Mouse (Mus musculus) cortical plate, adult 2 months (tissue): ENCODE measurements around the gene Tcf7l1.
"Not testable (repeated sequence)": the region's sequence is repeated elsewhere in the genome, so short reads cannot be mapped to it uniquely, and the experiment has no call there.

Experiments
- CTCF ChIP-seq: fragments of 200-500 bp; IDR thresholded peaks from 2 replicates; pipeline ENCODE4 v1.5.1; 2011; ENCODE audit warnings: mild to moderate bottlenecking, control low read depth, low read length; ENCODE audit not compliant: insufficient read depth; ENCODE audit errors: extremely low read depth
- POLR2A ChIP-seq: fragments of 200-500 bp; IDR thresholded peaks from 2 replicates; pipeline ENCODE4 v1.6.1; 2011; ENCODE audit warnings: mild to moderate bottlenecking, low read length, control low read depth; ENCODE audit not compliant: insufficient read depth; ENCODE audit errors: extremely low read depth

DNA sequence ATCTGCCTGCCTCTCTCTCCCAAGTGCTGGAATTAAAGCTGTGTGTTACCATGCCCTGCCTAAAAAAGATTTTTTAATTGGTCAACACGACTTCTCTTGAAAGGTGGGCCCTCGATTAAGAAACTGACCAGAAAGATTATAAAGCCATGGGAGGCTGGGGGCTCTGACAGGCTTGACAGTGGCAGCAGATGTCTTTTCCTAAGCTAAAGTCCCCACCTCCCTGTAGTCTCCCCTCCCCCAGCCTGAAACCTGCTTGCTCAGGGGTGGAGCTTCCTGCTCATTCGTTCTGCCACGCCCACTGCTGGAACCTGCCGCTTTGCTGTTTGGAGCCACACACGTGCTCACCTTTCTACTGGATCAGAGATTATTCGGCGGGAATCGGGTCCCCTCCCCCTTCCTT lies 39.0 kb upstream of the Tcf7l1 start:
- TF ChIP-seq CTCF, POLR2A: not testable (repeated sequence)
